Mouse (Mus musculus) large intestine, adult 2 months (tissue): ENCODE data around the gene Nfasc. TPM values are rescaled to one million over a fixed set of nuclear protein-coding genes. Genes with fewer than 3 reads are reported as not detected.
A peak's percentile ranks its signal among the peaks of the same experiment; 100 is the strongest.

Experiments used
- DNase-seq: peaks from one replicate; pipeline ENCODE4 v3.0.0-alpha.2; 2012; ENCODE audit warnings: low read depth, low spot score
- WGBS: fragments of 180-500 bp; shearing (Covaris S2); methylation state at CpG from one replicate; pipeline ENCODE4 v1.1.7; 2018; 5-methylcytosine and 5-hydroxymethylcytosine counted together
- polyA plus RNA-seq: library from polyadenylated mRNA; depleted of rRNA; stranded (reverse); fragments of >200 nt; gene quantifications from 2 replicates; pipeline ENCODE4 v1.2.3, GENCODE M21; 2012

The Nfasc gene
- polyA plus RNA-seq, 1 experiment = 1.8 TPM

DNA sequence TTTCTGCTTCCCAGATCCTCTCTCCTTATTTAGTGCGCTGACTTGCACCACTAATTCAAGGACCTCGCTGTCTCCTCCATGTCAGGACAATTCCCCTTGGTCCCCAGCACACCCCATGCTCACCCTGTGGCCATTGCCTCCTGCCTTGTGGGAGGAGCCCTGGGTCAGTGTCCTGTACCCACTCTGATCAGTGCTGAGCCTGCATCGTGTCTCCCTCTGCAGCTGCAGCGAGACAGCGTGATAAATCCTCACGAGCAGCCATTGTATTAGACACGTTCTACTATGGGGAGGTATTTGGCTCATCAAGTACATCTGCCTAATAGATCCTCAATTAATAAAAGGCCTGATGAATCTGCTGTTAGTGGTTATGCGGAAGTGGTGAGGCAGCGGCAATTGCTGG, 86.8 kb downstream of the Nfasc start:
- 74% methylated on average over 9 of the region's 9 CpGs for WGBS
- no peak for DNase-seq

DNA sequence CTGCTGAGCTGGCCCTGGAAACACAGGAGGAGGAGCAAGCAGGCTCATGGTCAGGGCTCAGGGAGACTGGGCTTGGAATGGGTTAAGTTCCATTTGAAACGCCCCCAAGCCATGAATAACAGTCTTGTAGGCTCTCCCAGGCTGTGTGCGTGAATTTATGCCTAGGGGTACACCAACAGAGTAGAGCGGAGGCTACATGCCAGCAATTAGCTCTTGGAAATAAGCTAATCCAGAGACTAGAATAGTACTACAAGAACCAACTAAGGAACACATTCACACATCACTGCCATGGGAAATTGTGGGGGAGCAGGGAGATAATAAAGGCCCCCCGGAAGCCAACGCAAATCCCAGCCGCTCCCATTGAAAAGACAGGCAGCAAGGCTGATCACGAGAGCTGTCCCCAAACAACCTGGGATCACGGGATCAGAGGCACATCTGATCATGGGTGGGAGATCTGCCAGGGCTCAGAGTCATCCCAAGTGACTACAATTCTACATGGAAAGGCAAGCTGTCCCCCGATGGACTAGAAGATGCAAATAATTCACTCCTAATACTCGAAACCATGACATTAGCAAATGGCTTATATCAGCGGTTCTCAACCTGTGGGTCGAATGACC, 87.6 kb downstream of the Nfasc start:
- 76% methylated on average over 12 of the region's 12 CpGs for WGBS
- DNase-seq = no peak

- no peak for DNase-seq
- WGBS = 54% methylated on average over 9 of the region's 9 CpGs
Measured at GRCm38 (mm10) chr1:132653161-132653560, 88.4 kb downstream of the Nfasc start.

DNA sequence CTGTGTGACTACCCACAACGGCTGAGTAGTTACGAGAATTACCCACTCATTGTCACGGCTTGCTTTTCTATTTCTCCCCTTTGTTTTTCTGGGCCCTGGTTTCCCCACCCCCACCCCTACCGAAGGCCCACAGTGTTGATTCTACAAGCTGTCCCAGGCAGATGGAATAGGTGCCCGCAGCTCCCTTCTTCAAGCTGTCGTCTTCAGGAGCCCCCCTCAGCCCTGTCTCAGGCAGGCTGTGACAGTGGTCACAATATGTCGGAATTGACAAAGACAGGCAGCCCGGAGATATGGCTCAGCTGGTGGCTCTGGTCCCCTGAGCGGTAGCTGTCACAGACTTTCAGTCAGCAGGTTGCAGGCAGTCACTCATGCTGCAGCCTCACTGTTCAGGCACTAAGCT, 90.9 kb downstream of the Nfasc start:
- DNase-seq = no peak
- WGBS = 85% methylated on average over 9 of the region's 9 CpGs

- DNase-seq = no peak
Measured at GRCm38 (mm10) chr1:132647958-132648357, 93.6 kb downstream of the Nfasc start.

GRCm38 (mm10) chr1:132641049-132641795, 100.4 kb downstream of the Nfasc start:
- WGBS = 32% methylated on average over 13 of the region's 13 CpGs
- DNase-seq = no peak

More at GRCm38 (mm10) chr1:132647958-132648357, 93.6 kb downstream of the Nfasc start:
- 20% methylated on average over 6 of the region's 6 CpGs for WGBS

DNA sequence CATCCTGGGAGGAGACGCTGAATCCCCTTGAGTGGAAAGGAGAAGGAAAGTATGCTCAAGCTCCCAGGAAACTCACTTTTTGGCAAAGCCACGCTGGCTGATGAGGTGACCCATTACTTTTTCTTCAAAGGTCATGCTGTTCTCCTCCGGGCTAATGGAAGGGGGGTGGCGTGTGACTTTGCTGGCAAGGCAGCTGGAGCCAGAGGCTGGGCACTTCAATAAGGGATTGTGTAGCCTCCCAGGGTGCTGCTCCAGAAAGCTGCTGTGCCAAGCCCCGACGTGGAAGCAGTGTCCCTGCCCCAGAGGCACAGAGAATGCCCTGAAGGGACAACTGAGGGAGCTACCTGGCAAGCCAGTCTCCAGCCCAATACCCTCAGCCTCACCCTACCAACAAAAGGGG, 101.3 kb downstream of the Nfasc start:
- 64% methylated on average over 6 of the region's 6 CpGs for WGBS
- no peak for DNase-seq

DNA sequence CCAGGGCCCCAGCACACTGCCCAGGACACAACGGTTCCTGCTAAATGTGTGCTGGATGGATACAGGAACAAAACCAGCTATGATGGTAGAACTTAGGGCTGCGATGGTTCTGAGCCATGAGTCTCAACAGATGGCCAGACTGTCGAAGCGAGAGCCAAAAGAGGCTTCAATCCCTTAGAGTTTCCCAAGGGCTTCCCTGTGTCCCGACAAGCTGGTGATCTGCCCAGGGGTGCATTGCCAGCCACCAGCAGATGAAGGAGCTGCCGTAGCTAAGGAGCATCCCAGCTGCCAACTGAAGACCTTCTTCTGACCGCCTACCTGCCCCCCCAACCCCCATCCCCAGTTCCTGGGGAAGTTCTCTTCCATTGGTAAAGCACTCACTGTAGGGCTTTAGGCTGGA, 104.3 kb downstream of the Nfasc start:
- DNase-seq = no peak
- WGBS = 73% methylated on average over 7 of the region's 7 CpGs

- 56% methylated on average over 5 of the region's 5 CpGs for WGBS
- DNase-seq = no peak
Measured at GRCm38 (mm10) chr1:132629611-132630370, 111.8 kb downstream of the Nfasc start.

- DNase-seq = no peak
- WGBS = 60% methylated on average over 3 of the region's 3 CpGs
Measured at GRCm38 (mm10) chr1:132628599-132628998, 113.0 kb downstream of the Nfasc start.

GRCm38 (mm10) chr1:132628183-132628582, 113.4 kb downstream of the Nfasc start:
- 94% methylated on average over 8 of the region's 8 CpGs for WGBS
- DNase-seq = no peak

DNA sequence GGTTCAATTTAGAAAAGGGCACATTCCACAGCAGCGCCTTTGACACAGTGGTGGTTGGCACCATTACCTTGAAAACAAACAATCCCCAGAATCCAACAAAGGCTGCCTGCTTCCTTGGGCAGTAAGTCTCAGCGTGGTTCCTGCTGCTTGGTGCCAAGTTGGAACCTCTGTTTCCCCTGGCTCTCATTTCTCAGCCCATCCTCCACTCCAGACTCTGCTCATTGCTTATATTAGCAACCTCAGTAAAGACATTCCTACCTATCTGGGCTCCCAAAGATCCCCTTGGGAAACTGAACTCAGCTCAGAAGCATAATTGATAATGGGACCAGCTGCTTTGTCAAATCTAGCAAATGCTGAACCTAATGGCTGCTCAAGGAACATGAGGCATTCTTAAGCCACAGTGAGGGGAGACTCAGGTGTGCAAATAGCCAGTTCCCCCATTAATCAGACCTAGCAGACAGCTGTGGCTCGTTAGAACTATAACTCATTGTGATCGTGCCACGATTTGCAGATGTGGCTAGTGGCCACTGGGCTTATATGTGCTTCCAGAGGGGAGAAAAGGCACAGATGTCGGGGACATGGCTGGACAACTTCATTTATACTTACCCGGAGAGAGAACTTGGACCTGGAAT, 115.4 kb downstream of the Nfasc start:
- DNase-seq = no peak
- WGBS = 57% methylated on average over 7 of the region's 7 CpGs

GRCm38 (mm10) chr1:132625034-132625433, 116.6 kb downstream of the Nfasc start:
- 57% methylated on average over 6 of the region's 6 CpGs for whole genome bisulfite sequencing
- no peak for DNase-seq

GRCm38 (mm10) chr1:132624466-132624865, 117.1 kb downstream of the Nfasc start:
- 59% methylated on average over 1 of the region's 1 CpGs for WGBS
- no peak for DNase-seq

- 48% methylated on average over 14 of the region's 14 CpGs for WGBS
Measured at GRCm38 (mm10) chr1:132623641-132624336, 117.8 kb downstream of the Nfasc start.

GRCm38 (mm10) chr1:132612066-132612465, 129.5 kb downstream of the Nfasc start:
- no peak for DNase-seq
- 57% methylated on average over 4 of the region's 4 CpGs for WGBS

More at GRCm38 (mm10) chr1:132623641-132624336, 117.8 kb downstream of the Nfasc start:
- DNase-seq = no peak

- 29% methylated on average over 4 of the region's 4 CpGs for WGBS
- peak; percentile 8 for DNase-seq
Measured at GRCm38 (mm10) chr1:132609048-132609634, 132.5 kb downstream of the Nfasc start.

GRCm38 (mm10) chr1:132602161-132602560, 139.4 kb downstream of the Nfasc start:
- no peak for DNase-seq
- 38% methylated on average over 8 of the region's 8 CpGs for WGBS

- WGBS = 78% methylated on average over 5 of the region's 5 CpGs
Measured at GRCm38 (mm10) chr1:132598024-132598423, 143.6 kb downstream of the Nfasc start.

More at GRCm38 (mm10) chr1:132598024-132598423, 143.6 kb downstream of the Nfasc start:
- no peak for DNase-seq
